Mouse (Mus musculus) spleen, adult 2 months (tissue): Measurements from ENCODE around the gene Il6ra.

Experiments used
- CTCF ChIP-seq: fragments of 200-500 bp; IDR thresholded peaks from 2 replicates; pipeline ENCODE4 v1.5.1; 2011; ENCODE audit warnings: mild to moderate bottlenecking, inconsistent platforms; ENCODE audit not compliant: insufficient read depth, insufficient read length, insufficient replicate concordance; ENCODE audit errors: extremely low read depth
- POLR2A ChIP-seq: fragments of 200-500 bp; IDR thresholded peaks from 2 replicates; pipeline ENCODE4 v1.6.1; 2011; ENCODE audit warnings: low read depth, low read length, inconsistent platforms

DNA sequence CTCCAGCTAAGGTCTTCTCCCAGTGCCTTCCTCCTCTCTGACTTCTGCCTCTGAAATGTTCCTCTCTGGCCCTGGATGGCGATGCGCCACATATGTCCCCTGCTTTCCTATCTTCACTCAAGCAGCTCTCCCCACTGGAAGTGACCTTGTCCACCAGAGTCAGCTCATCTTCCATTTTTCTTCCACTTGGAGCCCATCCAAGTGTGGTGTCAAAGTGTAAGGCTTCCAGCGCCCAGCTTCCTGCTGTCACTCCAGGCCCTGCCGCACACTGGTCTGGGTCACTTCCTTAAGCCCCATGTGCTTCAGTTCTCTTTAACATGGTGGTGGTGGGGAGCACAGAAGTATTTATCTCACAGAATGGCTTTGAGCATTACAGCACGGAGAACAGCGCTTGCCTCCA lies 65.4 kb downstream of the Il6ra start:
- TF ChIP-seq CTCF: no peak
- no peak for TF ChIP-seq POLR2A
